Mouse (Mus musculus) erythroid progenitor cell, adult 5-6 weeks (primary cell): Measurements from ENCODE around the gene Hoxd13. TPM values are rescaled to one million over a fixed set of nuclear protein-coding genes. Genes with fewer than 3 reads are reported as not detected.

Experiments
- ATAC-seq: replicated peaks from 2 replicates; pipeline ENCODE4 v1.8.0; 2016; ENCODE audit warnings: moderate number of reproducible peaks, mild to moderate bottlenecking, moderate TSS enrichment, inconsistent platforms; ENCODE audit not compliant: poor library complexity, low FRiP score, severe bottlenecking
- total RNA-seq, 2 experiments: library from RNA; stranded (forward) in 1 of 2; stranded (reverse) in 1 of 2; fragments of 150-400 nt in 1 of 2; fragments of 186-747, 209-891 nt in 1 of 2; gene quantifications; 2 replicates each; pipeline versions ENCODE4 v1.2.3 to v1.2.4; 2015 to 2017; ENCODE audit warnings: low replicate concordance in 2 of 2

Gene Hoxd13
- total RNA-seq, 2 experiments from 2014 or later: not detected

DNA sequence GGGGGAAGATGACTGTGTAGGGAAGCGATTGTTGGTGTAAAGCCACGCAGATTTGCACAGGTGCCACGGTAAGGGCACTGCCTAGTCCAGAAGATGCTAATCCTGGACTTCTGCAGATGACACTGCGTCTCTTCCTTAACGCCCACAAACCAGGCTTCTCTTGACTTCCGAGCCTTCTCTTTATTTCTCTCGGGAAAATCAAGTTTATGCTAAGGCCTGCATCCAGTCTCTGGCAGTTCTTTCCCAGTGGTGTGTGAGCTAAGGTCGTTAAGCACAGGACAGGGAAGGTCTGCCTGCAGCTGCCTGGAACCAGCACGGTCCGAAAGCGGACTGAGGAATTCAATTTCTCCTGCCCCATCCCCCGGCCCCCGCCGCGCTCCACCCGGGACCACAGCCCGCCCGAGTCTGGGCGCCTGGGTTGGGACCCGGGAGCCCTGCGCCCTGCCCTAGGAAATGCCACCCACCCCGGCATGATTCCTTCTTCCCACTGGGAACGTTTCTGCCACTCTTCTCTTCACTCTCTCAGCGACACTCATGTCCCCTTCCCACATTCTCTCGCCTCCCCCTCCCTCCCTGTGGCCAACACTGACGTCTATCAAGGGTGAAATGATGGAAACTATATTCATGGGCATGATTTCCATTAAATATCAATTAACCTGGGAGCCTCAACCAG is 35.7 kb downstream of the Hoxd13 start:
- no peak for ATAC-seq

DNA sequence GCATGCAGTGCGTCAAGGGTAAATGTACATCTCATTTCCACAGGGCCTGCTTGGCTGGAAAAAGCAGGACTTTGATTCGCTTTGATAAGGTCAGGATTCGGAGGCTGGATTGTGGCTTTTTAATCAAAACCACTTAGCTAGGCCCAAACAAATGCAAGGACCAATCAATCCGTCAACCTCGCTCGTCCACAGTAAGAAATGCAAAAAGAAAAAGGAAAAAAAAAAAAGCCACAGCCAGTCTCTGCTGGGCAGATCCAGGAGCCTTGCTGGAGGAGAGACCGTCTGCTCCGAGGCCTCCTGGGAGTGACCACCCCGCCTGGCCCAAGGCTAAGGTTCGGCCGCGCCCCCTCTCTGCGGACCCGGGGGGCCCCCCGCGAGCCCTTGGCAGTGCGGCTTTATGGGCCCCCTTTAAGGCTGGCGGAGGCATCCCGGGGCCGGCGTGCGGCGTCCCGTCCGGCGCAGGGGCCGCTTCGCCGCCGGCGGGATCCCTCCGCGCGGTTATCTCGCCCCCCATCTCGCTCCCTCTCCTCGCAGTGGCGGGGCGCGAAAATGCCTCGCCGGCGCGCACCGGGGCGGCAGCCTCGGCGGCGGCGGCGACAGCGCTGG is 36.4 kb downstream of the Hoxd13 start, which contains the start of gene Hoxd8:
Hoxd8 (plus strand) TSS at position 223 of the 606 bp plus-strand sequence.
- ATAC-seq: no peak

DNA sequence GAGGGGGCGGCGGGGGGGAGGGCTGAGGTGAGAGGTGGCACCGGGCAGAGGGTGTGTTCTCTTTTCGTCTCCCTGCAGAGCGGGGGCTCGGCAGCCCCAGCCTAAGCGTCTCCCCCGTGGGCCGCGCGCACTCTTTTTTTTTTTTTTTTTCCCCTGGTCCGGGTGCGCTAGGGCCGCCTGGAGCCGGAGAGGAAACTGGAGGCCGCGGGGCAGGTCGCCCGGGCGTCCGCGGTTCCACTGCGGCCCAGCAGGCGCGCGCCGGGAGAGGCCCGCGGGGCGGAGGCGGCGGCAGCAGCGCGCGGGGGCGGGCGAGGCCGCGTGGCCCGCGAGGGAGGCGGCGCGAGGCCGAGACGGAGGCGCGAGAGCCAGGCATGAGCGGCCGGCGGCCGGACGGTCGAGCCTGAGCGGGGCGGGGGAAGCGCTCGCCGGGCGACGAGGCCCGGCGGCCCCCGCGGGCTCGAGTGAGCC is 36.9 kb downstream of the Hoxd13 start:
- ATAC-seq: no peak

GRCm38 (mm10) chr2:74705467-74706089 is 37.5 kb downstream of the Hoxd13 start:
- ATAC-seq: no peak

DNA sequence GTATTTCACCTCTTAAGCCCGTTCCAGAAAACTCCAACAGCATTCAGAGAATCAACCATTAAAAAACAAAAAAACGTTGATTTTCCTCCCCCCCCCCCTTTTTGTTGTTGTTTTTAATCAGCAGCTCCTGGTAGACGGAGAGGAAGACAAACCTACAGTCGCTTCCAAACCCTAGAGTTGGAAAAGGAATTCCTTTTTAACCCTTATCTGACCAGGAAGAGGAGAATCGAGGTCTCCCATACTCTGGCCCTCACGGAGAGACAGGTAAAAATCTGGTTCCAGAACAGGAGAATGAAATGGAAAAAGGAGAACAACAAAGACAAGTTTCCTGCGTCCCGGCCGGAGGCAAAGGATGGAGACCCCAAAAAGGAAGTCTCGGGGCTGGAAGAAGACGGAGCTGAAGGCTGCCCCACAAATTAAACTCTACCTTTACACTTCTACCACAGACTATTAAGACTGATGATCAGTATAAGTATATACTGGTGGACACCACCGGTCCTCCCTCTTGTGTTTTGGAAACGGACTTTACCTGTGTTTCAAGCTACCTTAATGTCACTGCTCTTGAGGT is 38.4 kb downstream of the Hoxd13 start:
- no peak for ATAC-seq

GRCm38 (mm10) chr2:74707599-74707998 is 39.5 kb downstream of the Hoxd13 start:
- ATAC-seq: no peak

- ATAC-seq: no peak
Measured at GRCm38 (mm10) chr2:74708676-74709075, 40.6 kb downstream of the Hoxd13 start.

- ATAC-seq: no peak
Measured at GRCm38 (mm10) chr2:74709465-74710419, 41.6 kb downstream of the Hoxd13 start.

DNA sequence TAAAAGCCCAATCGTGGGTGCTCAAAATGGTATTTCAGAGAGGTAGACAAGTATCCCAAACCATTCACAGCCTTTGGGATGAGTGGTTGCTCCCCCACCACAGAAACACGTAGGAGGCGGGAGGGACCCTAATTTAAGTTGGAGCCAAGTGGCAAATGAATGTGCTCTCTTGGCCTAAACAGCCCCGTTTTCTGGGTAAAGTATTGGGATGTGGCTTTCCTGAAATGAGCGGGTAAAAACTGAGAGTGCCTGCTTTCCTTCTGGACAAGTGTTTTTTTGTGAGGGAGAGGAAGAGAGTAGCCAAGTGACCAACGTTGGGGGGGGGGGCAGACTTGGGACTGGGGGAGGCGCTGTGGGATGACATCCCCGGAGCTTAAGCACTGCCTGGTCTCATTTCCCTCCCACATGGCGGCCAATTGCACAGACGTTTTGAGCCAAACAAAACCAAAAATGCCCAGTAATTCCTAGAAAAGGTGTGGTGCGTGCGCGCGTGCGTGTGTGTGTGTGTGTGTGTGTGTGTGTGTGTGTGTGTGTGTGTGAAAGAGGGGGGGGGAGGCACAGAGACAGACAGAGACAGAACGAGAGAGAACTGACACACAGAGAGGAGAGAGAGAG is 42.9 kb downstream of the Hoxd13 start:
- no peak for ATAC-seq

DNA sequence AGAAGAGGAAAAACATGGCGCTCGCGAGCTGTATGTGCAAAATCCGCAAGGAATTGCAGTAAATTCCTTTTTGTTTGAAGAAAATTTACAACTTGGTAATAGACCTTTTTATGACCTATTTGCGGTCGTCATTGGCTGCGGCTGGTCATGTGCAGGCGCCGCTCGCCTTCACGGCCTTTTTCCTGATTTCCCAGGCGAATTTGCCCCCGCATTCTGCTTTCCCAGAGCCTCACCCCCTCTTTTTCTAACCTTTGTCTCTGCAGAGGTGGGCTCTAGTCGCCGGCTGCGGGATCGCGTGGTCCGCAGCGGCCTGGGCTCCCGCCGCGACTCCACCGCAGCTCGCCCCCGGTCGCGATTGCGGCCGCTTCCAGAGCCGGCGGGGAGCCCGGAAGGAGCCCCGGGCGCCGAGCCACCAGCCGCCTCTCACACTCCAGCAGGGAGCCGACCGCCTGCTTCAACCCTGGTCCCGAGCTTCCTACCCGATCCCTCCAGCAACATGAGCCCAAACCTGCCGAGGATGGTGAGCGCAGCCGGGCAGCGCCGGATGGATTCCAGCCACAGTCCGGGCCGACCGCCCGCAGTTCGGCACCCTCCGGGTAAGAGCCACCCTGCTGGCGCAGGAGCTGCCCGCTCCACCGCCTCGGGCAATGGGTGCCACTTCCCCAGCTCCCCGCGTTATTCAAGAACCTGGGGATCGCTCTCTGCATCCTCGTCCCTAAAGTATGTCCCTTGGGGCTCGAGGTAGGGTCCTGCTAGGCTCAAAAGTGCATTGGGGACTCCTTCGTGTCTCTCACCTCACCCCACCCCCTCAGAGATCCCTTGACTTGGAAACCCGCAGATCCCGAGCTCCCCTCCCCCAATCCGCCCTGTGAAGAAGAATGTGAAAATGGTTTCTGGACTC is 43.9 kb downstream of the Hoxd13 start, which contains the start of the genes Hoxd3 and Hoxd4:
Hoxd3 (plus strand) TSS at position 207 of the 901 bp plus-strand sequence.
Hoxd4 (plus strand) TSS at position 209 of the 901 bp plus-strand sequence.
- ATAC-seq: no peak

DNA sequence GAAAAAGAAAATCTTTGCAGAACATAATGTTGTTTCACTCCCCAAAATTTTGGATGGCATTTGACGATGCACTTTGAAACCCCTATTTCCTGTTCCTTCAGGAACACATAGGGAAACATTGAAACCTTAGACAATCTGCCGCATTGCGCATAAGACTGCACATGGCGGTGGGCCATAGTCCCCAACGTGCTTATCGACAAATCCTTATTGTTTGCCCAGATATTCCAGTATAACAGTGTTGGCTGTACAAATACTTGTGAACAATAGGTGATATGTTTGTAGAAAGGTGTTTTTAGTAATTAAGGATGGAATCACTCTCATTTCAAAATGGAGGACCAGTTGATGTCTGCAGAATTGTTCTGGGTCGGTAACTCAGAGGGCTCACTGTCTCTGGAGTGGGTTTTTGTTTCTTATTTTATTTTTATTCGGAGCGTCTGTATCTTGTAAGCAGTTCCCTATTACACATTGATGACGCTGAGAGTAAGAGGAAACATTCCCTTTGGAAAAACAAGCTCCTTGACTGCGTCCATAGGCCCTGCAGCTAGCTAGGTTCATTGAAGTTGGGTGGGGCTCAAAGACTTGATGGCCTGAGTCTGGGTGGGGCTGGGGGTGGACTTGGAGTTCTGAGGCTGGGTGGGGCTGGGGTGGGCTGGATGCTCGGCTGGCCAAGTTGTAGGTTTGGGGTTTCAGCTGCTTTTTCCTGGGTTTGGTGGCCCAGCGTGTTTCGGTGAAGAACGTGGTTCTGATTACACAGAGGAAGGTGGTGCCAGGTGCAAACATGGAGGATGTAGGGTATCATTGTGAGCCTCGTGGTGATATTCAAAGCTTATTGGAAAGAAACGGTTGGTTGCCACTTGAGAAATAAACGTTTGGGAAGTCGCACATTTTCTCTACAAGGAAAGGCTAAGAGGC is 45.4 kb downstream of the Hoxd13 start:
- ATAC-seq: no peak

DNA sequence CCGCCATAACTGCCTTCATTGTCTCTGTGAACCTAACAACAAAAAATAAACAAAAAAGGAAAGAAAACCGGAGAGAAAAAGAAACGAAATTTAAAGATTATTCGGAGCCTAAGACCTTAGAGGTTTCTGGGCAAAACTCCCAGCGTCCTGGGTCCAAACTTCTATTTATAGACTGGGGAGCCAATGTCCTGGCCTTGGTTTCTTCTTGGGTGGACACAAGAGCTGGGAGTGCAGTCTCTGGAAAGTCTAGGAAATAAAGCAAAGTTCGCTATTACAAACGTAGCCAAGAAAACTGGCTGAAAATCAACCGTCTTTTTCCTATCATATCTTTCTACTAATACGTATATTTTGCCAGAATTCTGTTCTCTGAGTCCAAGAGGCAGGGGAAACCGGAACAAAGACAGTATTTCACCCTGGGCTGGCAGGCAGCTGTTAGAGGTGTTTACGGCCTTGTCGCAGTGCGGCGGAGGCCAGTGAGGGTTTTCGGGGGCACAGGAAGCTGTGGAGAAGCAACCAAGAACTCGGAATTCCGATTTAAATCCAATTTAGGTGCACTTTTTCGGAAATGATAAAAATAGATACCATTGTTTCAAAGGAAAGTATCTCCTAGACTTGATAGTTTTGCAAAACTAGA is 46.2 kb downstream of the Hoxd13 start:
- ATAC-seq: no peak

- no peak for ATAC-seq
Measured at GRCm38 (mm10) chr2:74714881-74715280, 46.8 kb downstream of the Hoxd13 start.

- ATAC-seq: no peak
Measured at GRCm38 (mm10) chr2:74715504-74716241, 47.6 kb downstream of the Hoxd13 start.

DNA sequence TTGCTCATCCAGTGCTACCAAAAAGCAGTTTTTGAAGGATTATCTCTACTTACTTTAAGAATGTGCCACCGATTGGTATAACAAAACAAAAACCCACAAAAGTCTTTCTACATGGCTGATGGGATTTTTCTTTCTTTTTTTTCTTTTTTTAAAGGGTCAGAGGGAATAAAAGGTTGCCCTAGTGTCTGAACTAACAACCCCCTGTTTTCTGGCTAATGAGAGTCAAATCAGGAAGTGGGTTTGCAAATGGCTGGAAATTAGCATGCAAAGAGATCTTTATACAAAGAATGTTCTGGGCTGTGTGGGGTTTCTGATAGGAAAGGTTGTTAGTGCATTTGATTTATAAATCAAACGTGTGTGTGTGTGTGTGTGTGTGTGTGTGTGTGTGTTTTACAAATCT is 52.3 kb downstream of the Hoxd13 start:
- no peak for ATAC-seq

- ATAC-seq: no peak
Measured at GRCm38 (mm10) chr2:74720955-74721491, 52.9 kb downstream of the Hoxd13 start.
